Mouse (Mus musculus) MEL (cell line): Measurements from ENCODE around the gene Arhgef2. TPM values are rescaled to one million over a fixed set of nuclear protein-coding genes. Genes with fewer than 3 reads are reported as not detected.

Experiments used
- DNase-seq: peaks from one replicate; pipeline ENCODE4 v3.0.0; 2011; ENCODE audit warnings: low read depth, low spot score
- H3K27ac ChIP-seq: 2 replicates; pipeline ENCODE4 v1.5.1; 2012; ENCODE audit warnings: low read depth, mild to moderate bottlenecking, control low read depth, low read length, moderate library complexity; ENCODE audit not compliant: control insufficient read depth
- H3K27me3 ChIP-seq, 2 experiments: fragments of 150-350 bp in 1 of 2; sonication (generic) in 1 of 2; 2 replicates each; pipeline ENCODE4 v1.6.1; 2012; ENCODE audit warnings: low read length in 2 of 2, mild to moderate bottlenecking in 2 of 2, improper control_type of control experiment in 1 of 2, moderate library complexity in 1 of 2; ENCODE audit not compliant: insufficient read depth in 2 of 2, control insufficient read depth in 1 of 2
- H3K36me3 ChIP-seq, 2 experiments: 2 replicates each; pipeline ENCODE4 v1.6.1; 2012 to 2014; ENCODE audit warnings: low read length in 2 of 2, improper control_type of control experiment in 1 of 2, inconsistent platforms in 1 of 2, mild to moderate bottlenecking in 1 of 2; ENCODE audit not compliant: insufficient read depth in 2 of 2, control insufficient read depth in 1 of 2
- H3K4me1 ChIP-seq, 2 experiments: fragments of 150-350 bp in 1 of 2; sonication (generic) in 1 of 2; 2 replicates each; pipeline ENCODE4 v1.6.1; 2012; ENCODE audit warnings: low read length in 2 of 2, improper control_type of control experiment in 1 of 2, mild to moderate bottlenecking in 1 of 2; ENCODE audit not compliant: insufficient read depth in 2 of 2, control insufficient read depth in 1 of 2
- H3K4me3 ChIP-seq, 2 experiments: fragments of 150-350 bp in 1 of 2; sonication (generic) in 1 of 2; 2 replicates each; pipeline ENCODE4 v1.5.1; 2012; ENCODE audit warnings: low read depth in 2 of 2, low read length in 2 of 2, mild to moderate bottlenecking in 2 of 2, moderate library complexity in 2 of 2, control low read depth in 1 of 2, improper control_type of control experiment in 1 of 2; ENCODE audit not compliant: control insufficient read depth in 1 of 2, insufficient read depth in 1 of 2
- H3K79me2 ChIP-seq: 2 replicates; pipeline ENCODE4 v1.6.1; 2012; ENCODE audit warnings: mild to moderate bottlenecking, low read length, moderate library complexity; ENCODE audit not compliant: control insufficient read depth, poor library complexity, insufficient read depth
- H3K9ac ChIP-seq: 2 replicates; pipeline ENCODE4 v1.6.1; 2012; ENCODE audit warnings: low read depth, mild to moderate bottlenecking, control low read depth, low read length, moderate library complexity; ENCODE audit not compliant: control insufficient read depth, poor library complexity, severe bottlenecking
- H3K9me3 ChIP-seq: fragments of 150-350 bp; sonication (generic); replicated peaks from 2 replicates; pipeline ENCODE4 v1.6.1; 2012; ENCODE audit warnings: mild to moderate bottlenecking, low read length, improper control_type of control experiment, moderate library complexity; ENCODE audit not compliant: insufficient read depth
- BHLHE40 ChIP-seq: IDR thresholded peaks from 2 replicates; pipeline ENCODE4 v1.6.1; 2012; ENCODE audit warnings: low read depth, mild to moderate bottlenecking, inconsistent platforms, low read length, improper control_type of control experiment, borderline replicate concordance
- CHD2 ChIP-seq: IDR thresholded peaks from 2 replicates; pipeline ENCODE4 v1.6.1; 2011; ENCODE audit warnings: low read length, improper control_type of control experiment
- CTCF ChIP-seq, 3 experiments: IDR thresholded peaks in 2 of 3; conservative IDR thresholded peaks in 1 of 3; 2 replicates each; pipeline ENCODE4 v1.5.1; 2011 to 2012; ENCODE audit warnings: low read length in 3 of 3, low read depth in 2 of 3, mild to moderate bottlenecking in 2 of 3, improper control_type of control experiment in 1 of 3, inconsistent platforms in 1 of 3, mixed read lengths in 1 of 3, moderate library complexity in 1 of 3; ENCODE audit not compliant: control insufficient read depth in 1 of 3, insufficient read depth in 1 of 3, poor library complexity in 1 of 3, severe bottlenecking in 1 of 3
- ELF1 ChIP-seq: IDR thresholded peaks from 2 replicates; pipeline ENCODE4 v1.6.1; 2014; ENCODE audit warnings: low read depth, mild to moderate bottlenecking, inconsistent platforms, low read length, improper control_type of control experiment, moderate library complexity
- GABPA ChIP-seq: IDR thresholded peaks from 2 replicates; pipeline ENCODE4 v1.6.1; 2012; ENCODE audit warnings: low read depth, mild to moderate bottlenecking, inconsistent platforms, low read length, improper control_type of control experiment, moderate library complexity
- MAX ChIP-seq: IDR thresholded peaks from 2 replicates; pipeline ENCODE4 v1.6.1; 2011; ENCODE audit warnings: low read length, improper control_type of control experiment
- MXI1 ChIP-seq: IDR thresholded peaks from 2 replicates; pipeline ENCODE4 v1.6.1; 2011; ENCODE audit warnings: mild to moderate bottlenecking, low read depth, low read length, improper control_type of control experiment
- MYC ChIP-seq: IDR thresholded peaks from 2 replicates; pipeline ENCODE4 v1.6.1; 2011; ENCODE audit warnings: low read depth, mild to moderate bottlenecking, low read length, improper control_type of control experiment, moderate library complexity
- NELFE ChIP-seq: IDR thresholded peaks from 2 replicates; pipeline ENCODE4 v1.6.1; 2011; ENCODE audit warnings: low read depth, low read length, improper control_type of control experiment
- POLR2AphosphoS2 ChIP-seq: IDR thresholded peaks from 2 replicates; pipeline ENCODE4 v1.6.1; 2011; ENCODE audit warnings: low read length, improper control_type of control experiment
- RAD21 ChIP-seq: IDR thresholded peaks from 2 replicates; pipeline ENCODE4 v1.6.1; 2011; ENCODE audit warnings: mild to moderate bottlenecking, low read depth, low read length, improper control_type of control experiment
- RCOR1 ChIP-seq: IDR thresholded peaks from 2 replicates; pipeline ENCODE4 v1.6.1; 2012; ENCODE audit warnings: low read depth, mild to moderate bottlenecking, inconsistent platforms, low read length, improper control_type of control experiment
- SIN3A ChIP-seq: IDR thresholded peaks from 2 replicates; pipeline ENCODE4 v1.6.1; 2012; ENCODE audit warnings: low read length, improper control_type of control experiment, inconsistent platforms
- SMC3 ChIP-seq: IDR thresholded peaks from 2 replicates; pipeline ENCODE4 v1.6.1; 2011; ENCODE audit warnings: low read depth, low read length, improper control_type of control experiment
- TAL1 ChIP-seq: IDR thresholded peaks from 2 replicates; pipeline ENCODE4 v1.6.1; 2012; ENCODE audit warnings: mild to moderate bottlenecking, inconsistent platforms, low read length, moderate library complexity, mixed read lengths
- ZC3H11A ChIP-seq: IDR thresholded peaks from 2 replicates; pipeline ENCODE4 v1.6.1; 2012; ENCODE audit warnings: low read depth, mild to moderate bottlenecking, inconsistent platforms, low read length, improper control_type of control experiment
- ZMIZ1 ChIP-seq: IDR thresholded peaks from 2 replicates; pipeline ENCODE4 v1.6.1; 2012; ENCODE audit warnings: low read depth, mild to moderate bottlenecking, inconsistent platforms, low read length, improper control_type of control experiment, moderate library complexity
- polyA plus RNA-seq, 2 experiments: library from polyadenylated mRNA; stranded (reverse) in 1 of 2; unstranded in 1 of 2; fragments of >175 nt in 1 of 2; fragments of >200 nt in 1 of 2; gene quantifications; 2 replicates each; pipeline versions ENCODE4 v1.2.1 to v1.2.4; 2012; ENCODE audit warnings: low replicate concordance in 2 of 2, low read depth in 1 of 2; ENCODE audit not compliant: insufficient read length in 2 of 2, insufficient read depth in 1 of 2, missing spikeins in 1 of 2
- total RNA-seq: library from RNA; depleted of rRNA; stranded (reverse); fragments of 300-350 nt; gene quantifications from 2 replicates; pipeline ENCODE4 v1.2.3, GENCODE M21; 2012

Arhgef2 gene
- total and polyA plus RNA-seq, 3 experiments: 113 to 183 TPM; not detected in 1

DNA sequence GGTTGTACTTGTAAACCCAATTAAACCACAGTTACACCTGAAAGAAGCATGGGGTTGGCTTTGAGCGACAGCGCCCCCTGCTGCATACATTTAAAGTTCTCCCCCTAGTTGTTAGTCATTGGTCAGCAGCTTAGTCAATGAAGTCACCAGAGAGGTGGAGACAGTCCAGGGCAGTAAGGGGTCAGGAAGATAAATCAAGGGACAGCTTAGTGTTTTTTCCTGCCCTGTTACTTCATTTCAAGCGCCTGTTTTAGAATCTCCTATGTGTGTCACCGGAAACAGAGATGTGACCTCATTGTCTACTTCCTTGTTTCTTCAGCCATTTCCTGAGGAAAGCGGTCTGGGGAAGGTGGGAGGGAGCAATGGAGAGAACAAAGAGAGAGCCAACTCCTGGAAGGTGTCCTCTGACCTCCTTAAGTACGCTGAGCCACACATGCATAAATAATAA, 2.0 kb upstream of the Arhgef2 start:
- H3K9ac ChIP-seq: no peak overlapping the region
- H3K4me3 ChIP-seq: no peak overlapping the region
- H3K27me3 ChIP-seq: no peaks in the 10 kb centered on the region
- TF ChIP-seq SIN3A: peak; percentile 45
- 0 out of 2 replicates have a peak, but pooled peaks have one; percentile 13 for TF ChIP-seq MXI1
- TF ChIP-seq POLR2AphosphoS2: no peak
- peak; percentile 87 for TF ChIP-seq MYC
- peak; percentile 63 for TF ChIP-seq ZC3H11A
- TF ChIP-seq TAL1: no peak
- TF ChIP-seq BHLHE40: peak; percentile 5; the same call in 1 of the 2 replicates
- TF ChIP-seq MAX: peak; percentile 8; the same call in 1 of the 2 replicates
- TF ChIP-seq SMC3: peak; percentile 82
- TF ChIP-seq CTCF (IDR thresholded peaks at IDR 0.05 in 2 of 3, conservative IDR thresholded peaks at IDR 0.05 in 1 of 3; ENCODE audit: control insufficient read depth in 1 of 3, insufficient read depth in 1 of 3, low read depth in 2 of 3, low read length in 3 of 3, poor library complexity in 1 of 3, severe bottlenecking in 1 of 3): peak in 2 of 3 experiments; percentile 92 to 99; a peak in 5 of 6 replicates
- TF ChIP-seq GABPA: no peak
- TF ChIP-seq ELF1: peak; percentile 43; the same call in 1 of the 2 replicates
- TF ChIP-seq RAD21: peak; percentile 60
- H3K27ac ChIP-seq: no peak overlapping the region
- peak; percentile 84 for DNase-seq
- no peaks in the 10 kb centered on the region; the same call in 1 of the 2 replicates for H3K79me2 ChIP-seq
- peaks cover 6 to 18% of the 10 kb centered on the region in 2 experiments; a peak in 3 of 4 replicates for H3K4me1 ChIP-seq
- H3K36me3 ChIP-seq: peaks cover 0 to 15% of the 10 kb centered on the region in 2 experiments; a peak in 2 of 4 replicates
- no peaks in the 10 kb centered on the region for H3K9me3 ChIP-seq

GRCm38 (mm10) chr3:88604863-88605262, 903 bp upstream of the Arhgef2 start:
- TF ChIP-seq CTCF (IDR thresholded peaks at IDR 0.05 in 2 of 3, conservative IDR thresholded peaks at IDR 0.05 in 1 of 3; ENCODE audit: control insufficient read depth in 1 of 3, insufficient read depth in 1 of 3, low read depth in 2 of 3, low read length in 3 of 3, poor library complexity in 1 of 3, severe bottlenecking in 1 of 3) (no peak), CHD2 (no peak), RCOR1 (no peak), NELFE (no peak), ZMIZ1 (no peak)
- H3K79me2 ChIP-seq: no peaks in the 10 kb centered on the region; the same call in 1 of the 2 replicates
- no peaks in the 10 kb centered on the region for H3K9me3 ChIP-seq
- no peak overlapping the region for H3K9ac ChIP-seq
- no peaks in the 10 kb centered on the region for H3K27me3 ChIP-seq
- no peak overlapping the region for H3K27ac ChIP-seq
- H3K4me1 ChIP-seq: peaks cover 6 to 18% of the 10 kb centered on the region in 2 experiments; a peak in 3 of 4 replicates
- DNase-seq: no peak
- peaks cover 0 to 16% of the 10 kb centered on the region in 2 experiments; a peak in 2 of 4 replicates for H3K36me3 ChIP-seq
- H3K4me3 ChIP-seq: no peak overlapping the region
